Mouse (Mus musculus) cerebellum, adult 8-10 months (tissue): Measurements from ENCODE around the gene Slc6a12.

ENCODE experiments used
- DNase-seq: peaks from one replicate; pipeline ENCODE4 v3.0.0; 2022

The Slc6a12 gene

DNA sequence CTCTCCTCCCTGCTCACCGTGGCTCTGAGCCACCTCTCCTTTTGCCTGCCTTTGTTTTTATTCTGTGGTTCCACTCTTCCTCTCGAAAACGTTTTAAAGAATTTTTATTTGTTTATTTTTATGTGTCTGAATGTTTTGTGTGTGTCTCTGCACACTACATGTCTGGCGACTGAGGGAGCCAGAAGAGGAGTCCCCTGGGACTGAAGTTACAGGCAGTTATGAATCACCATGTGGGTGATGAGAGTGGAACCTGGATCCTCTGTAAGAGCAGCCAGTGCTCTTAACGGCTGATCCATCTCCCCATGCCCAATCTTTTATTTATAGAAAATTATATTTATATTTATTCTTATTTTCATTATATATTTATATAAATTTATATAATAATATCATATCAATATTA lies 1.5 kb downstream of the Slc6a12 start:
- DNase-seq: no peak

DNA sequence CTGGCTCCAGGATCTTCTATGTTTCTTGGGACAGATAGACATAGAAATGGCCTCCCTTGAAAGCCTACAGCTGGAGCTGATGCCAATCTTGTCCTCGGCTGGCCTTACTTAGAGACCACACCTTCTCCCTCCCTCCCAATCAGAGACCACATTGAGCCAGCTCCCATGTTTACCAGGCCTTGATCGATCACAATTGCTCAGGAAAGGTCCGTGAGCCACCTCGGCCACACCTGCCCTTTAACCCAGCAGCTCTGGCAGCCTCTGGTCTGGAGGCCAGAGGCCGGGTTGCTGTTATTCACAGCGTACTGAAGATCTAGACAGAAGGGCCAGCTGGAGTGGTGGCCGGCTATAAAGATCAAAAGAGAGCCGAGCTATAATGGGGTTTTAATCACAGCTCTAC lies 3.6 kb downstream of the Slc6a12 start:
- no peak for DNase-seq

- no peak for DNase-seq
Measured at GRCm38 (mm10) chr6:121352276-121352675, 9.4 kb downstream of the Slc6a12 start.

- no peak for DNase-seq
Measured at GRCm38 (mm10) chr6:121356041-121356440, 13.2 kb downstream of the Slc6a12 start.

DNA sequence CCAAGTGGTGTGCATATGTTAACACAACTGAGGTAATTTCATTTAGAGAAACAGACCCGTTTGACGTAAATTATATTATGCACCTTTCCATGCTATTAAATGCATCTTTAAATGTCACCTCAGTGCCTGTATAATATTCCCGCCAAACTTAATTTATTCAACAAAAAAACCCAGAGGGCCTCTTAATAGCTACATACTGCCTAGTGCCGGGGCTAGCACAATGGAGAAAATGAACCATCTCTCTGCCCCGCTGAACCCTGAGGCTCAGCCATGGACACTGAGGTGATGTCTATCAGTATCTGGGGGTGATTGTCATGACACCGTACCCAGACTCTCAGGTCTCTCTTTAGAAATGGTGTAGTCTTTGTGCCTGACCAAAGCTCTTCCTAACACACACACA lies 14.4 kb downstream of the Slc6a12 start:
- DNase-seq: no peak

DNA sequence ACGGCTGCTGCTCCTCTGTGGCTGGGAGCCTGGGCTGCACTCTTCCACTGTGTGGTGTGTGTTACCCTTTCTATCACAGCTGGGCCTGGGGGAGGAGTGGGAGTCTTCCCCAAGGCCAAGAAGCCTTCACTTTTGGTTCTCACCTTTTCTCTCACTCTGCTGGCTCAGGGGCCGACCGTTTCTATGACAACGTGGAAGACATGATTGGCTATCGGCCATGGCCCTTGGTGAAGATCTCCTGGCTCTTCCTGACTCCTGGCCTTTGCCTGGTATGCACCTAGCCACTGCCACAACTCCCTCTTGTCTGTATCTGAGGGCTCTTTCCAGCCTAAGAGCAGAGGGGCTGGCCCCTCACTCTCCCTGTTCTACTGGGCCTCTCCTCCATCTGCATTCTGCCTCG lies 20.2 kb downstream of the Slc6a12 start:
- no peak for DNase-seq

- no peak for DNase-seq
Measured at GRCm38 (mm10) chr6:121363956-121364355, 21.1 kb downstream of the Slc6a12 start.

GRCm38 (mm10) chr6:121366537-121366936 lies 23.7 kb downstream of the Slc6a12 start:
- DNase-seq: peak; percentile 13

GRCm38 (mm10) chr6:121367099-121367498 lies 24.2 kb downstream of the Slc6a12 start:
- no peak for DNase-seq

DNA sequence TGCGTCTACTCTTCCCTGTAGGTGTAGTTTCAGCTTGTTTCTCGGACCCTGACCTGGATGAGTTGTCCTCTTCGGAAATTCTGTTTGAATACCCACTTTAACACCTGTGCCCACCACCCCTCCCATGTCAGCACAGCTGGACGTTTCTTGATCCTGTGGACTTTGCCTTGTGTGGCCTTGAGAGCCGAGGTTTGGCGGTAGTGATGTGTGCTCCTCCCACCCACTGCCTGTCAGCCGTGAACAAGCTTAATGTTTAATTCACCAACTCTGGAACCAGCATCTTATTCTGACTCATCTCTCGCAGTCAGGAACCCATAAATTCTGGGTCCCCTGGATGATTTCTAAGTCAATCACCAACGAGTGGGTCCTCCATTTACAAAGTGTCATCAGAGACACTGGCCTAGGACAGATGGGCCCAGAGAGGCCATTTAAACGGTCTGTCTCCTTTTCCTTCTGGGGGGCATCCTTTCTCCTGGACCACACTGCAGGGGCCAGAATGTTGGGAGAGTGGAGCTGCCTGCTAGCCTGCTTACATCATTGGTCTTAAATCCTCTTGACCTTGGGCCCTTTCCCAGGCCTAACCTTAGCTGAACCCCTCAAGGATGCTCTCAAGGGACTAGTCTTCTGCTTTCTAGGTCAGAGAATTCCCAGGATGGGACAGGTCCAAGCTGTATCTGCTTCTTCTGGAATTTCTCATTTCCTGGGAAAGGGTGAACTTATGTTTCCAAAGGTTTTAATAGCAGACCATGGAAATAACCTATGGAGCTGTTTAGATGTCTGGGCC lies 28.5 kb downstream of the Slc6a12 start:
- no peak for DNase-seq

DNA sequence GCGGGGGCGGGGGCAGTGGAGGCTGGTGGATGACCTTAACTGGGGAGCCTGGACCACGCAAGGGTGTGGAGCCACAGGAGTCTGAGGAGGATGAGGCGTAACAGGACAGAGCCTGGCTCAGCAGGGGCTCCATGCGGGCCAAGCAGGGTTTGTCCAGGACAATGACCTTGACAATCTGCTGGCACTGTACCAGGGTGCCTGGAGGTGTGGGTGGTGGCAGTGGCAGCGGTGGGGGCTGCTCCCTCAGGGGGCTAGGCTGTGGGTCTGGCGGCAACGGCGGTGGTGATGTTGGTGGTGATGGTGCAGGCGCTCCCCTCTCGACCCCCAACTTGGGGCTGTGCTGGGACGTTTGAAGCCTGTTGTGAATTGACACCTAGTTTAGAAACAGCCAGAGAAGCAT lies 33.3 kb downstream of the Slc6a12 start:
- no peak for DNase-seq

DNA sequence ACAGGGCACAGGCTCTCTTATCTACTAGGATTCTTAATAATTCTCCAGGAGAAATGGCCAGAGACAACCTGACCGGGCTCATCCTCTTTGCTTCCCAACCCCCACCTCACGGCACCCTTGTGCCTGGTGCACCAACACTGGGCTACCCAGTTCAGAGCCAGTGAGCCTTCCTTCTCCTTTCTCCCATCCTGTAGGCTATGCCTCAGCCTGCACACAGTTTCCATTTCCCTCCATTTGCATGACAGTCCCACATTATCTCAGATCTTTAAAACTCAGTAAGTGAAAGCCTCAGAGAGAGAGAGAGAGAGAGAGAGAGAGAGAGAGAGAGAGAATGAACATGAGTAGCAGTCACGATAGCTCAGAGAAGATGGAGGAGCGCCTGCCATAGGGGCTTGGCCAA lies 35.4 kb downstream of the Slc6a12 start:
- no peak for DNase-seq

- DNase-seq: no peak
Measured at GRCm38 (mm10) chr6:121380576-121380975, 37.7 kb downstream of the Slc6a12 start.

- no peak for DNase-seq
Measured at GRCm38 (mm10) chr6:121382071-121382470, 39.2 kb downstream of the Slc6a12 start.

DNA sequence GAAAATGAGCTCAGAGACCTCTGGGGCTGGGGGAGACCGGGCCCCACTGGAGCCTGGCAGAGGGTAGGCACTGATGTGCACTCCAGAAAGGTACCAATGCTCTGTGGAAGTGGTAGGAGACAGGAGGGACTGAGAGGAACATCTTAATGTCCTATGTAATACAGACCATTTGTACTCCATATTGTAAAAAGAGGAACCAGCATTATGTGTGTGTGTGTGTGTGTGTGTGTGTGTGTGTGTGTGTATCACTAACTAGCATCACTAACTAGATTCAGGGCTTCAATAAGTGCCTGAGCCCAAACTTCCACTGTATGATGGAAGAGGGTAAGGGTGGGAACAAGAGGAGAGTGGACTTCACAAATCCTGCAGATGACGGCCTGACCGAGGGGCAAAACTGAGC lies 42.5 kb downstream of the Slc6a12 start:
- DNase-seq: no peak

GRCm38 (mm10) chr6:121392610-121393252 lies 49.9 kb downstream of the Slc6a12 start:
- DNase-seq: no peak

- no peak for DNase-seq
Measured at GRCm38 (mm10) chr6:121401140-121401539, 58.3 kb downstream of the Slc6a12 start.

- DNase-seq: no peak
Measured at GRCm38 (mm10) chr6:121401826-121402660, 59.2 kb downstream of the Slc6a12 start.

GRCm38 (mm10) chr6:121402661-121403244 lies 59.9 kb downstream of the Slc6a12 start:
- no peak for DNase-seq

DNA sequence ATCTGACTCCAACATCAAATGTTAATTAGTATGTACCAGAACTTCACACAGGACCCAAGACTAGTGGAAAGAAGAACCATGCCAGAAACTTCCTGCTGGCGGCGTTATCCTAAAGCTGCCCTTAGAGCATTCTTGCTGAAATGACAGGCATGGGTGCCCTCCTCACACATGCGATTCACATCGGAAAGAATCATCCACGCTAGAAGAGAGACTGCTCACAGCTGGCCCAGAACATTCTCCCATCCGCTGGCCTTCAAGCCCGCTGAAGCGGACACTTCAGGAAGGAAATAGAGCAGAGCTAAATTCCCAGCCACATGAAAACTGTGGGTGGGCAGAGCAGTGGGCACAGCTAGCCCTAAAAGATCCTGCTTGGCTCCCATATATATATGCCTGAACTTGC lies 62.4 kb downstream of the Slc6a12 start:
- DNase-seq: no peak

- DNase-seq: no peak
Measured at GRCm38 (mm10) chr6:121407571-121408011, 64.7 kb downstream of the Slc6a12 start.

DNA sequence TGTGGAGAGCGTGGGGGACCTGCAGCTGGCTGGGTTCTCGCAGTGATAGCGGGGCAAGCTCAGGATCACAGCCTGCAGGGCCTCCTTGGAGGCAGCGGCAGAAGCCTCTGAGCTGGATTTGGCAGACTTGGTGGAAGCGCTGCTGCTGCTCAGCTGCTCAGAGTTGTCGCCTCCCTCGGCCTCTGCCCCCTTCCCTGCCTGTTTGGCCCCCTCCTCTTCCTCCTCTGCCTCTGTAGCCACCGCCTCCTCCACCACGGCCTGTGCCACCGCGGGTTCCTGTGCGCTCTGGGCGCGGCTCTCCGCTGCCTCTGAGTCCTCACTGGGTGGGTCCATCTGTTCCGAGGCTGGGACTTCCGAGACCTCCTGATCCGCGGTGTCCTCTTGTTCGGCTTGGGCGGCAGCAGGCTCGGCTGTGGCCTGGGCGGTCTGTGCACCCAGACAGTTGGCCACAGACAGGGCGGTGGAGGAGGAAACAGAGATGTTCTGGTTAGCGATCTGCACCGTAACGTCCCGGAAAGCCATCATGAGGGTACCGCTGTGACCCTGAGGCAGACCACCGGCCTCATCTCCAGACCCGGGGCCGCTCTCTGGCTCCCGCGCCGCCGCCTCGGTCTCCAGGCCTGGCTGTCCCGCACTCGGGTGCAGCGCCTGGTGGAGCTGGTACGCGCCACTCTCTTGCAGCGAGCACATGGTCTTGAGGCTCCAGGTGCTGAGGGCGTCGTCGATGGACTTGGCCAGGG lies 69.9 kb downstream of the Slc6a12 start:
- no peak for DNase-seq
